Mouse (Mus musculus) left cerebral cortex, adult 11 months (tissue): ENCODE measurements around the gene Ppp3r1.
"Not testable (repeated sequence)": the region's sequence is repeated elsewhere in the genome, so short reads cannot be mapped to it uniquely, and the experiment has no call there.

Experiments used
- DNase-seq: peaks from one replicate; pipeline ENCODE4 v3.0.0; 2022; ENCODE audit warnings: low spot score

The Ppp3r1 gene

DNA sequence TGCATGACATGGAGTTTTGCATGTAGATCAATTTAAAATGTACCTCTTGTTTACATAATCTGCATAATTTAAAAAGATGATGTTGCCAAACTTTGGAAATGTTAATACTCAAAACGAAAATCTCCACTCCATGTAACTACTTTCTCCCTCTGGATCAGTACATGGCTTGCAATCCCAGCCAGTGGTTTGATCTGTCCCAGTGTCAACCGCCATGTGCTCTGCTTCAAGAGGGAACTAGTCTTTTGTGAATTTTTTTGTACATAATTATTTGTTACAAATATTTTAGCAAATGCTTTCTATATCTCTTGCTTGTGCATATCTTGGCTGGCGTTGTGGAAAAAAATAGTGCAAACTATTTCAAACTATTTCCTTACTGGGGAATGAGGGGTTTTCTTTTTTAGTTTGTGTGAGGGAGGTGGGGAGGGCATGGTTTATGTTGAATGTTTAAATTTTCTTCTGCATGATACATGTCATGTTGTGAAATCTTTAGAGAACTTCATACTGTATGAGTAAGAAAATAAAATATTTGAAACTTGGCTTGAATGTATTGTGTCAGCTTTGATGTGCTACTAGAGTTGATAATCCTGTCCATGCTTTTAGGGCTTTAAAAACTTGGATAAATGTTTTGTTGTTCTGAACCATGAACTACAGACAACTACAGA is 40.9 kb downstream of the Ppp3r1 start:
- no peak for DNase-seq

DNA sequence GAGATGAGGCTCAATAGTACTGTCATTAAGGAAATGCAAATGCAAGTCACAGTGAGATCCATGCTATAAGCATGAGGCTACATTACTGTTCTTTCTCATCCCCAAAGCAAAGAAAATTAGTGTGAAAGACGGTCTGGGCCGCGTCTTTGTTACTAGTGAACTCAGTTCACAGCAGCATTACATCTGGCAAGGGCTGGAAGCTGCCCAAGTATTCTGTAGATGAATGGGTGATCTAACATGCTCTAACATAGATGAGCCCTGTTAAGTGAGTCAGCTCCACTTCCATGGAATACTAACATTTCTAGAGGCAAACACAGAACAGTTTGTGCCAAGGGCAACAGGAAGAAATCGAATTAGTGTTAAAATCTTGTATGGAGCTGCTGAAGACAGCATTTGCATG is 41.9 kb downstream of the Ppp3r1 start:
- no peak for DNase-seq

DNA sequence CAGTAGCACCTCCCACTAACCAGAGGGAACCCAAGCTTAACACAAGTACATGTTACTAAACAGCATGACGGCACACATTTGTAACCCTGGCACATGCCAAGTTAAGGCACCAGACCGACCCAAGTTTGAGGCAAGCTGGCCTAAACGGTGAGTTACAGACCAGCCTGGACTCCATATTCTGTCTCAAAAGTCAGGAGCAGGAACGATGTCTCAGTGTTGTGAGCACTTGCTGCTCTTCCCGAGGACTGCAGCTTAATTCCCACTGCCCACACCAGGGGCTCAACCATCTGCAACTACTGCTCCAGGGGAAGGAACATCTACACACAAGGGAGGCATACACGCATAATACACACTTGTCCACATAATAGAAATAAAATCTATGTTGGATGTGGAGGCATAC is 43.4 kb downstream of the Ppp3r1 start:
- no peak for DNase-seq

DNA sequence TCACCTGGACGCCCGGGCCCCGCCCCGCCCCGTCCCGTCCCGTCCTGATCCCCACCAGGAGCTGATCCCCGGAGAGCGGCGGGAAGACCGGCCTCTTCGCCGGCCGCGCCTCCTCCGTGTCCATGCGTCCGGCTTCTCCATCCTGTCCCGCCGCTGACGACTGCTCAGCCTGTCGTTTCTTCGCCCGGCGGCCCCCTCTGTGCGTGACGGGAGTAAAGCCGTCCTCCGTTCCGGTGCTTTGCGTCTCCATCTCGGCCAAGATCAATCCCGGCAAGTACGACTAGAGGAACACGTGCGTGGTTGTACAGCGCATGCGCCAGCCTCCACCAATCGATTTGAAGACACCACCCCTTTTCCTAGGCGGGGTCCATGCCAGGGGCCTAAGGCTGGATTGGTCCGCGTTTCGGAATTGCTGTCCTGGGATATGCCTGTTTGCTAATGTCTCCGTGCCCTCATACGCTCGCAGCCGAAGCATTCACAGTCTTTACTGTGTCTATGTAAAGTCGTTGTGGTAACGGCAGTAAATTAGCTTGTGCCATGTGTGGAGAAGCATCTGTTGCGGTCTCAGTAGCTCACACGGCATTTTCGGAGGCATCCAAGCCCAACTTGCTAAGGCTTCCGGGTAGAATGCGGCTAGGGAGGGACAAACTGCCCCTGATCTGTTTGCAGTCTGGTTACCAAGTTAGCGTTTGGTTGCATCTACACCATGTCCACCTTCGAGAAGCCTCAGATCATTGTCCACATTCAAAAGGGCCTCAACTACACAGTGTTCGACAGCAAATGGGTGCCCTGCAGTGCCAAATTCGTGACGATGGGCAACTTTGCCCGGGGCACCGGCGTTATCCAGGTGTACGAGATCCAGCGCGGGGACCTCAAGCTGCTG is 52.4 kb downstream of the Ppp3r1 start, which contains the start of gene Pno1:
Gene Pno1 (minus strand): TSS at position 311 of the 883 bp plus-strand sequence.
- peak; percentile 91 for DNase-seq

DNA sequence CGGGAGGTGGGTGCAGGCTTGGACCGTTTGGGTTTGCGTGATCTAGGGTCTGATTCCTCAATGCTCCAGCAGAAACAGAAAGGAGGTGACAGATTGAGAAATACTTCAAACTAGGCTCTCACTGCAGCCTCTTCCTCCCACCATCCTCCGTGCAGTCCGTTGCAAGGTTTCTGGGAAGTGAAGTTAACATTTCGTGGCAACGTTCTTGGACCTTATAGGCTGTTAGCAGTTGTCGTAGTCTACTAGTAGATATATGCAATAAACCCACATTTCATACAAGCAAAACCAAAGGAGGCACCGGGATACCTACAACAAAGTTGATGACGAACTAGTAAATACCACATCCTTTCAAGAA is 53.1 kb downstream of the Ppp3r1 start:
- peak; percentile 32 for DNase-seq

DNA sequence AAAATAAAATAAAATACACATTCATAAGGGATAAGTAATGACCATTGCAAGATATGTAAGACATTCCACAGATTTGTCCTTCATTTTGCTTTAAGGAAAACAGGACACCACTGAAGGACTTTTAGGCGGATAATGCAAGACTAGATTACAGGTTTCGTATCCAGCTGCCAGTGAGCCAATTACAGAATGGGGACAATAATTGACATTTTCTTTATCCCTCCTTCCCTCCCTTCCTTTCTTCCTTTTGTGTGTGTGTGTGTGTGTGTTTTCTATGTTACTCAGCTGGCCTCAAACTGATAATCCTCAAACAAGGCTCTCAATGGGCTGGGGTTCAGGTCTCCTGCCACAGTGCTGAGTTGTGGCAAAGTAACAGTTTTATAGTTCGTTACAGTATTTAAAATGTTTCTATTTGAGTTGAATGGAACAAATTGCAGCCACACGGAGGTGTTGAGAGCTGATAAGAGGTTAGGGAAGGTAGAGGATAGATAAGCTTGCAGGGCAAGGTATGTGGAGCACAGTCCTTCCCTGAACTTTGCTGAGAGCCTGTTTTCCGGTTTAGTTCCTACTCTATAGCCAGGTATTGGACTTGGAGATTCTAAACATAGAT is 53.9 kb downstream of the Ppp3r1 start:
- DNase-seq: no peak

DNA sequence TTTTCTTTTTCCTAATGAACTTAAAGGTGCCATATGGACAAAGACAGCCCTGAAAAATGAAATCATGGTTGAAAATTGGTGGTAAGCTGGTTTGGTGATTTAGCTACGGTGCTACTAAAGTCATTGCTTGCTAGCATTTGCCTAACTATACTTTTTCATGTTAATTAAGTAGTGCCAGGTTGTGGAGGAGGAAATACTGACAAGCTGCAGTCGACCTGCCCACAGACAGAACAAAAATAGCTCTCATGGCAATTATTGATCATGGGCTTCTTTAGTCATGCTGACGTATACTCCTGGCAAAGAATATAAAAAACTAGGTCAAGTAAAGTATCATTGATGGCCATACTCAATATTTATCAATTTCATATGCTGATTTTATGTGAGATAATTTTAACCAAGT is 56.4 kb downstream of the Ppp3r1 start:
- DNase-seq: no peak

DNA sequence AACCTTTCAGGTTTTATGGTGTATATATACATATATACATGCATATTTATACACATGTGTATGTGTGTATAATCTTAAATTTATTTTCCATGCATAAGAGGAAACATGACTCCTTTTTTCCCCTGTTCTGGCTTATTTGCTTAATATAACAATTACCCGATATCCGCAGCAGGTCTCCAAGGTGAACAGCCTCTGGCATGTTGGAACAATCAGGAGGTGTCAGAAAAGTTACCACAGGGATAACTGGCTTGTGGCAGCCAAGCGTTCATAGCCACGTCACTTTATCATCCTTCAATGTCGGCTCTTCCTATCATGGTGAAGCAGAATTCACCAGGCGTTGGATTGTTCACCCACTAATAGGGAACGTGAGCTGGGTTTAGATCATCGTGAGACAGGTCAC is 62.1 kb downstream of the Ppp3r1 start:
- DNase-seq: no peak

DNA sequence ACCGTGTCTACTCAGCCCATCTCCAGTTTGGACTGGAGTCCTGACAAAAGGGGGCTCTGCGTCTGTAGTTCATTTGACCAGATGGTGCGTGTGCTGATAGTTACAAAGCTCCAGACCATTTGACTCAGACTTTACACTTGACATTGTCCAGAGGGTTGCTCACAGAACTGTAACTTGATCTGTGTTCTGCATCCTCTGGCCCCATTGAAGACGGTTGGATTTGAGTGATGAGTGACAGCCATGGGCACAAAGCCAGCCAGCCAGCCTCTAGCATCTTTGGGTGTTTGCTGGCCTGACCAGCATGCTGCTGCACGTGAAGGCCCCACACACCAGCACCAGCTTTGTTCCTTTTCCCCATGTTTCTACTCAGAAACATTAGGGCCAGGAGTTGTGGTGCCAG is 73.7 kb downstream of the Ppp3r1 start:
- DNase-seq: no peak

DNA sequence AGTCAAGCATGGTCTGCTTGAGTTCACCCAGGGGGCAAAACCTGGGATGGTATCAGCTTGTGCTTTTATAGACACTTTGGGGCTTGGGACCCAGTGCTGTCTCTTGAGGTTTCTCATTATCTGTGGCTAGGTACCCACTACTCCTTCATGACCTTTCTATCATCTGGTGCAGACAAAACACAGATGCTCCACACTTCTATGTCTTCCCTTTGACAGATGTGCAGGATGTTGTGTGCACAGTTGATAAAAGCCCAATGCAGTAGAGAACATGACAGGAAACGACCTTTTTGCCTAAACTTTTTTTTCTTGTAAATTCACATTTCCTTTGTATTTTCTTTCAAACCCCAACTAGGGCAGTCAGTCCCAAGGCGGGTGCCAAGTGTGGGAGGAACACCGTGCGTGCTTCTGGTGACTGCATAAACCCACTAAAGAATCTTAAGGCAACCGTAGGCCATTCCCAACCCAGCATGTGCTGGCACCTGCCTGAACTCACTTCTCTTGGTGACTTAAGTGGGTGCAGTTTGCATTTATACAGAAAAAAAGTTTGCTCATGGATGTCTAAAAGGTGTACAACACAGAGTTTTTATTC is 77.5 kb downstream of the Ppp3r1 start:
- DNase-seq: no peak

DNA sequence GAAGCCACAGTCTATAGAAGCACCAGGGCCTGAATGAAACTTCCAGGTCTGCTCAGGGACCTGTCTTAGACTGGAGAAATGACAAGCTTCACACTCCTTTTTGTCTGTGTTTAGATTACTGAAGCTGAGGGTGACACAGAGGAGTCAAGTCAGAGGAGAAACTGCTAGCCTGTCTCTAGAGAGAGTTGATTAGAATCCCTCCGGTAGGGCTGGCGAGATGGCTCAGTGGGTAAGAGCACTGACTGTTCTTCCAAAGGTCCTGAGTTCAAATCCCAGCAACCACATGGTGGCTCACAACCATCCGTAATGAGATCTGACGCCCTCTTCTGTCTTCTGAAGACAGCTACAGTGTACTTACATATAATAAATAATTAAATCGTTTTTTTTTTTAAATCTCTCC is 79.5 kb downstream of the Ppp3r1 start:
- DNase-seq: not testable (repeated sequence)

DNA sequence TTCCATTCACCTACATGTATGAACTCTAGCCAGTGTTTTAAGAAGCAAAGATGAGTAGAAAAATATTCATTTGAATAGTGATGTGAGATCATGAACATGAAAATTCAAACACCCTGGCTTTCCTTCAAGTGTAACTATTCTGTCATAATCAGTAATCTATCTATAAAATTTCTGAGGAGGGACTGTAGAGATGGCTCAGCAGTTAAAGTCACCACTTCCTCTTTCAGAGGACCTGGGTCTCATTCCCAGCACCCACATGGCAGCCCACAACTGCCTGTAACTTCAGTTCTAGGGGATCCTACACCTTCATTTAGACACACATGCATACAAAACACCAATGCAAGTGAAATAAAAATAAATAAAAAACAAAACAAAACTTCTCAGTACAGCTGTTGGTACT is 89.7 kb downstream of the Ppp3r1 start:
- DNase-seq: no peak
